Mouse (Mus musculus) heart, postnatal 0 days (tissue): Measurements from ENCODE around the gene Sox30.
A peak's percentile ranks its signal among the peaks of the same experiment; 100 is the strongest.

Source experiments
- CTCF ChIP-seq: IDR thresholded peaks from 2 replicates; pipeline ENCODE4 v1.5.1; 2016; ENCODE audit warnings: antibody characterized with exemption, control low read depth, low read depth
- EP300 ChIP-seq: IDR thresholded peaks from 2 replicates; pipeline ENCODE4 v1.6.1; 2016; ENCODE audit warnings: antibody characterized with exemption, low read depth

DNA sequence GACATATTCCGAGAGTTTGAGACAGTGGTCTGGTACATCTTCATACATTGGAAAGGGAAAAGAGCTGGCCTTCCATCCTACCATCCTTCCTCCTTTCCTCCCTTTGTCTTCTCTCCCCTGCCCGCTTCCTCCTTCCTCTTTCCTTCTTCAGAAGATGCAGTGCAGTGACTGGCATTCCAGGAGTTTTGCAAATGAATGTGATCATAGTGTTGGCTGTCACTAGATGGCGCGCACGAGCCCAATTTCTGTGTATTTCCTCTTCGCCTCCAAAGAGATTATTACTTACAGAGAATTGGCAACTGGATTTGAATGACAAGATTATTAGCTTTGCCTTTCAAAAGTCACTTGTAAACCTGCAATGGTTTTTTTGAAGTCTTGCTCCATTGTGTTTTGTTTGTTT is 36.0 kb downstream of the Sox30 start:
- TF ChIP-seq EP300 (no peak), CTCF (peak; percentile 82)
